Mouse (Mus musculus) kidney, embryonic 16.5 days (tissue): ENCODE measurements around the gene Iqsec1. TPM values are rescaled to one million over a fixed set of nuclear protein-coding genes. Genes with fewer than 3 reads are reported as not detected.

Source experiments
- ATAC-seq: fragments of 200-750 bp; cut with Nextera tagmentation; 2 replicates; pipeline ENCODE4 v1.8.0; 2017; ENCODE audit warnings: moderate TSS enrichment; ENCODE audit not compliant: low FRiP score, low TSS enrichment
- H3K27ac ChIP-seq: fragments of 300-500 bp; sonication (generic); 2 replicates; pipeline ENCODE4 v1.5.1; 2014; ENCODE audit warnings: low read length
- H3K27me3 ChIP-seq: fragments of 300-500 bp; sonication (generic); 2 replicates; pipeline ENCODE4 v1.6.1; 2014; ENCODE audit warnings: low read length, control low read depth, mixed read lengths; ENCODE audit not compliant: insufficient read depth
- H3K36me3 ChIP-seq: fragments of 300-500 bp; sonication (generic); 2 replicates; pipeline ENCODE4 v1.6.1; 2014; ENCODE audit warnings: low read length, control low read depth, mixed read lengths; ENCODE audit not compliant: insufficient read depth
- H3K4me1 ChIP-seq: fragments of 300-500 bp; sonication (generic); 2 replicates; pipeline ENCODE4 v1.6.1; 2014; ENCODE audit warnings: low read length, control low read depth, mixed read lengths; ENCODE audit not compliant: insufficient read depth
- H3K4me2 ChIP-seq: fragments of 300-500 bp; sonication (generic); replicated peaks from 2 replicates; pipeline ENCODE4 v1.6.1; 2014; ENCODE audit warnings: low read depth, low read length
- H3K4me3 ChIP-seq: fragments of 300-500 bp; sonication (generic); 2 replicates; pipeline ENCODE4 v1.5.1; 2014; ENCODE audit warnings: mild to moderate bottlenecking, low read length
- H3K9ac ChIP-seq: fragments of 300-500 bp; sonication (generic); replicated peaks from 2 replicates; pipeline ENCODE4 v1.6.1; 2014; ENCODE audit warnings: low read length
- H3K9me3 ChIP-seq: fragments of 300-500 bp; sonication (generic); 2 replicates; pipeline ENCODE4 v1.6.1; 2016; ENCODE audit warnings: low read length, control low read depth
- WGBS: fragments of 180-500 bp; shearing (Covaris S2); extraction: QIAGEN DNeasy Blood & Tissue Kit; methylation state at CpG from one replicate; pipeline ENCODE4 v1.1.7; 2014; 5-methylcytosine and 5-hydroxymethylcytosine counted together
- polyA plus RNA-seq: library from polyadenylated mRNA; unstranded; fragments of >200 nt; fragmentation: Nextera tagmentation; extraction: Ambion mirVana; gene quantifications from 2 replicates; pipeline ENCODE4 v1.2.1, GENCODE M21; 2015

Iqsec1 gene
- polyA plus RNA-seq, 1 experiment from 2014 or later: 10.5 TPM

- Histone ChIP-seq H3K4me2 (no peak overlapping the region), H3K4me3 (no peak overlapping the region), H3K27ac (no peak overlapping the region), H3K36me3 (no peaks in the 10 kb centered on the region), H3K9ac (no peak overlapping the region), H3K27me3 (no peaks in the 10 kb centered on the region), H3K4me1 (no peaks in the 10 kb centered on the region), H3K9me3 (no peaks in the 10 kb centered on the region)
- ATAC-seq: no peak
- 88% methylated on average over 2 of the region's 2 CpGs for WGBS
Observed at GRCm38 (mm10) chr6:91004157-91004556, 15.7 kb upstream of the Iqsec1 start.

GRCm38 (mm10) chr6:91003310-91003995 is 15.0 kb upstream of the Iqsec1 start:
- H3K9me3 ChIP-seq: no peaks in the 10 kb centered on the region
- H3K4me1 ChIP-seq: no peaks in the 10 kb centered on the region
- H3K4me3 ChIP-seq: no peak overlapping the region
- H3K9ac ChIP-seq: no peak overlapping the region
- ATAC-seq: 0 out of 2 replicates have a peak, but pooled peaks have one; percentile 64
- 25% methylated on average over 3 of the region's 3 CpGs for WGBS
- H3K36me3 ChIP-seq: no peaks in the 10 kb centered on the region
- no peaks in the 10 kb centered on the region for H3K27me3 ChIP-seq
- no peak overlapping the region for H3K27ac ChIP-seq
- no peak overlapping the region for H3K4me2 ChIP-seq

GRCm38 (mm10) chr6:91001566-91001965 is 13.1 kb upstream of the Iqsec1 start:
- Histone ChIP-seq H3K27me3 (no peaks in the 10 kb centered on the region), H3K4me1 (no peaks in the 10 kb centered on the region), H3K9me3 (no peaks in the 10 kb centered on the region), H3K4me2 (peak overlapping the region; percentile 14; the same call in 1 of the 2 replicates), H3K9ac (no peak overlapping the region), H3K36me3 (no peaks in the 10 kb centered on the region), H3K4me3 (no peak overlapping the region), H3K27ac (no peak overlapping the region)
- WGBS: 50% methylated on average over 7 of the region's 7 CpGs
- no peak for ATAC-seq

GRCm38 (mm10) chr6:91000819-91001525 is 12.5 kb upstream of the Iqsec1 start:
- Histone ChIP-seq H3K36me3 (no peaks in the 10 kb centered on the region), H3K4me1 (no peaks in the 10 kb centered on the region), H3K9ac (no peak overlapping the region), H3K9me3 (no peaks in the 10 kb centered on the region), H3K27me3 (no peaks in the 10 kb centered on the region), H3K4me2 (peak overlapping the region; percentile 14), H3K4me3 (no peak overlapping the region), H3K27ac (no peak overlapping the region)
- ATAC-seq: 0 out of 2 replicates have a peak, but pooled peaks have one; percentile 24
- 11% methylated on average over 15 of the region's 15 CpGs for WGBS

GRCm38 (mm10) chr6:90999176-90999575 is 10.7 kb upstream of the Iqsec1 start:
- H3K4me1 ChIP-seq: no peaks in the 10 kb centered on the region
- H3K9me3 ChIP-seq: no peaks in the 10 kb centered on the region
- H3K36me3 ChIP-seq: no peaks in the 10 kb centered on the region
- H3K4me3 ChIP-seq: no peak overlapping the region
- no peak overlapping the region for H3K4me2 ChIP-seq
- ATAC-seq: no peak
- 86% methylated on average over 4 of the region's 4 CpGs for WGBS
- no peaks in the 10 kb centered on the region for H3K27me3 ChIP-seq
- H3K27ac ChIP-seq: no peak overlapping the region
- H3K9ac ChIP-seq: no peak overlapping the region

- H3K36me3 ChIP-seq: no peaks in the 10 kb centered on the region
- no peak overlapping the region for H3K4me3 ChIP-seq
- no peak for ATAC-seq
- H3K4me2 ChIP-seq: no peak overlapping the region
- no peak overlapping the region for H3K27ac ChIP-seq
- H3K4me1 ChIP-seq: no peaks in the 10 kb centered on the region
- no peaks in the 10 kb centered on the region for H3K27me3 ChIP-seq
- 94% methylated on average over 3 of the region's 3 CpGs for WGBS
- H3K9me3 ChIP-seq: peaks cover 6% of the 10 kb centered on the region; the same call in 1 of the 2 replicates
- no peak overlapping the region for H3K9ac ChIP-seq
Observed at GRCm38 (mm10) chr6:90997025-90997424, 8.5 kb upstream of the Iqsec1 start.

- Histone ChIP-seq H3K9me3 (peaks cover 6% of the 10 kb centered on the region; the same call in 1 of the 2 replicates), H3K36me3 (no peaks in the 10 kb centered on the region), H3K4me3 (no peak overlapping the region), H3K9ac (no peak overlapping the region), H3K4me1 (no peaks in the 10 kb centered on the region), H3K27ac (no peak overlapping the region), H3K27me3 (no peaks in the 10 kb centered on the region), H3K4me2 (no peak overlapping the region)
- 96% methylated on average over 2 of the region's 2 CpGs for WGBS
- ATAC-seq: no peak
Observed at GRCm38 (mm10) chr6:90996181-90996580, 7.7 kb upstream of the Iqsec1 start.

GRCm38 (mm10) chr6:90988299-90988625 is 223 bp downstream of the Iqsec1 start:
- WGBS: 0% methylated on average over 34 of the region's 59 CpGs
- Histone ChIP-seq H3K9ac (peak overlapping the region; percentile 78), H3K4me2 (peak overlapping the region; percentile 99), H3K27ac (peak overlapping the region; percentile 49; the same call in 1 of the 2 replicates), H3K9me3 (peaks cover under 1% of the 10 kb centered on the region; the same call in 1 of the 2 replicates), H3K36me3 (no peaks in the 10 kb centered on the region), H3K27me3 (peaks cover 6% of the 10 kb centered on the region; the same call in 1 of the 2 replicates), H3K4me1 (peaks cover 12% of the 10 kb centered on the region), H3K4me3 (peak overlapping the region; percentile 69)
- ATAC-seq: peak; percentile 10

GRCm38 (mm10) chr6:90987561-90988298 is 755 bp downstream of the Iqsec1 start:
- Histone ChIP-seq H3K4me1 (peaks cover 12% of the 10 kb centered on the region), H3K9ac (peak overlapping the region; percentile 78), H3K4me2 (peak overlapping the region; percentile 99), H3K4me3 (peak overlapping the region; percentile 69), H3K27ac (peak overlapping the region; percentile 49; the same call in 1 of the 2 replicates), H3K9me3 (no peaks in the 10 kb centered on the region), H3K27me3 (peaks cover 6% of the 10 kb centered on the region; the same call in 1 of the 2 replicates), H3K36me3 (no peaks in the 10 kb centered on the region)
- under 1% methylated on average over 74 of the region's 76 CpGs for WGBS
- no peak; the same call in 1 of the 2 replicates for ATAC-seq
